Mouse (Mus musculus): Measurements from ENCODE around the gene Tbc1d8. TPM values are rescaled to one million over a fixed set of nuclear protein-coding genes. Genes with fewer than 3 reads are reported as not detected.

Gene Tbc1d8
- 1.7 TPM for polyA plus RNA-seq (2017; shearing (Covaris generic))

DNA sequence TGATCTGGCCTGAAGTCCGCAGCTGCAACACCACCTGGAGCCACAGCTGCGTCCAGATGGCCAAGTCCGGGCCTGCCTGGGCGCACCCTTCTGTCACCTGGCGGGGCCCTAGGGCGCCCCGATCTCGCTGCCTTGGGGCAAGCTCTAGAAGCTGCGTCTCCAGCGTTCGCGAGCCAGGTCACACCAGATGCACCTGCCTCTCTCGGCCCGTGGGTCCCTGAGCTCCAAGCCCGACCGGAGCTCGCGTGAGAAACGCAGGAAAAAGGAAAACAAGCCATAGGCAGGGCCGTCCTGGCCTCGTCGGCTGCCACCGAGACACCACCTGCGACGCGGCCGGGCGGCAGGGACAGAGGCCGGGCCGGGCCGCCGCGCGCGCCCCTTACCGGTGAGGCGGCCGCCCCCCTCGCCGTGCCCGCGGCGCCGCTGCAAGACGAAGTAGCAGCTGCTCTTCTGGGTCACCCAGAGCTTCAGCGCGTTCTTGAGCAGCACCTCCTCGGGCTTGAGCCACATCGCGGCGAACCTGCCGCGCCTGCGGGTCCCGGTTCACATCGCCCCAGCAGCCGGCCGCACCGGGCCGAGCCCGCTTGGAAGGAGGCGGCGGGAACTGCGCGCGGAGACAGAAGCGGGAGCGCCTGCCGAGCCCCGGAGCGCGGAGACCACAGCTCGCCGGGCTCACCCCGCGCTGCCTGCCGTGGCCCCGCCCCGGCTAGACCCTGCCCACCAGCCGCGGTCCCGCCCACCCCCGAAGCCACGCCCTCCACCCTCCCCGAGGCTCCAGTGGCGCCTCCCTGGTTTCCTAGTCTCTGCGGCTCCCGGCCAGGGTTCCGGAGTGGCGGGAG is at the start of gene Tbc1d8:
Gene Tbc1d8, minus strand, starts transcription at position 699 of the 839 bp plus-strand sequence.

DNA sequence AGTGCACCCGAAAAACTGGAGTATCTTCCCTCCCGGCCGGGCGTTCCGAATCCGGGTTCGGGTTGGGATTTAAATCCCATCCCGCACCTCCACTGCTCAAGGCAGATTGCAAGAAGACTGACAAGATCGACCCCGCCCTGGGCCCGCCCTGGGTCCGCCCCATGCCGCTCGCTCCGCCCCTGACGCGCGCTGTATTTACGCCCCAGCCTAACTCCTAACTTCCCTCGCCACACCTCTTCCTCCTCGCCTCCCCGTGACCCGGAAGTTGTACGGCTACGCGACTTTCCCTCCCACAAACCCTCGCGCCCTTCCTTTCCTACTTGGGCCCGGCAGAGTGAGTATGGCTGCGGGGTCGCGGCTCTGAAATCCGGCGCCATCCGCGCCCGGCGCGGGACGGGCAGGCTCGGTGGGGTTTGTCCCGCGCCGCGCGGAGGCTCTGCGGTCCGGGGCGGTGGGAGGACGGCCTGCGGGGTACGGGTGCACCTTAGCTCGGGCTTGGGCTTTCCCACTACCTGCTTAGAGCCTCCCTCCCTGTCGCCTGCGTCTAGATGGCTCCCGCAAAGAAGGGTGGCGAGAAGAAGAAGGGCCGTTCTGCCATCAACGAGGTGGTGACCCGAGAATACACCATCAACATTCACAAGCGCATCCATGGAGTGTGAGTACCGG is 110.8 kb downstream of the Tbc1d8 start, which contains the start of gene Rpl31:
Gene Rpl31, plus strand, starts transcription at position 242 of the 666 bp plus-strand sequence.

Other genes starting within 250 kb of the Tbc1d8 start
- 355 TPM for gene Rpl31, start 110.9 kb downstream of the Tbc1d8 start, polyA plus RNA-seq (2017; shearing (Covaris generic))
- 8.8 TPM for gene Cnot11, start 56.2 kb upstream of the Tbc1d8 start, polyA plus RNA-seq (2017; shearing (Covaris generic))
- 6.4 TPM for gene Rnf149, start 98.7 kb upstream of the Tbc1d8 start, polyA plus RNA-seq (2017; shearing (Covaris generic))
- not detected for gene Creg2, start 172.7 kb upstream of the Tbc1d8 start, polyA plus RNA-seq (2017; shearing (Covaris generic))
- gene Rfx8, start 242.2 kb upstream of the Tbc1d8 start, polyA plus RNA-seq (2017; shearing (Covaris generic)) = not detected